Mouse (Mus musculus) kidney, postnatal 25 days (tissue): ENCODE measurements around the gene Hipk2.

Experiments used
- DNase-seq, 2 experiments: peaks; one replicate each; pipeline ENCODE4 v3.0.0; 2021; ENCODE audit warnings: mixed read lengths in 2 of 2

Hipk2 gene

DNA sequence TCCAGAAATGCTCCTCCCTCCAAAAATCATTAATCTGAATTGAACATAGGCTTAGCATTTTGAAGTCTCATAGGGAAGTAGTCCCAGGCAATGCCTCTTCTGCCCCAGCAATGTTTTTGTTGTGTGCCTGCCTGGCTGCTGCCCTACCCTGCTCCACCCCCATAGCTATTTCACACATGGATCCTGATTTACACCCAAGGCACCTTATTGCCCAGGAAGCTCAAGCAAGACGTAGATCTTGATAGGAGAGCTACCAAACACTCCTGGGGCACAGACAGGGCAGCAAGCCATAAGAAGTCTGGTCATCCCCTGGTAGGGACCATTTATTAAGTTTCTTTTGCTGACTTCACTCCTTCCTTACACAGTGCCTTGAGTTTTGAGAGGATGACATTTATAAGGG, 88.8 kb downstream of the Hipk2 start:
- DNase-seq: no peak

DNA sequence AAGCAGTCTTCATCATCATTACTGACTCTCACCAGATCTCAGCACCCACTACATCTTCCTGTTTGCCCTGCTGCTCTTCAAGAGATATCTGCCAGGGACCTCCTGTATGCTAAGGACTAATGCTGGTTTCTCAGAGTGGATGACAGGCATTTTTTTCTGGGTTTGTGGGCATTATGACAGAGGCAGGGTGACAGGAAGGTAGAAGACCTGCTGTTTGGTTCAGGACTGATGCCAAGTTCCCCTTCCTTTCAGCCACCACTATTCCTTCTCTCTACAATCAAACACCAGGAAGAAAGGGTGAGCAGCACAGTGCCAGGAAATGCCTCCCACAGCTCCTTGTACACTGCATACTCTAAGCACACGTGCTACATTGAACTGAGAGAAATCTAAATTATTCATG, 90.2 kb downstream of the Hipk2 start:
- DNase-seq: no peak

- no peak for DNase-seq
Measured at GRCm38 (mm10) chr6:38779411-38779810, 96.6 kb downstream of the Hipk2 start.

GRCm38 (mm10) chr6:38778887-38779286, 97.1 kb downstream of the Hipk2 start:
- DNase-seq: no peak

DNA sequence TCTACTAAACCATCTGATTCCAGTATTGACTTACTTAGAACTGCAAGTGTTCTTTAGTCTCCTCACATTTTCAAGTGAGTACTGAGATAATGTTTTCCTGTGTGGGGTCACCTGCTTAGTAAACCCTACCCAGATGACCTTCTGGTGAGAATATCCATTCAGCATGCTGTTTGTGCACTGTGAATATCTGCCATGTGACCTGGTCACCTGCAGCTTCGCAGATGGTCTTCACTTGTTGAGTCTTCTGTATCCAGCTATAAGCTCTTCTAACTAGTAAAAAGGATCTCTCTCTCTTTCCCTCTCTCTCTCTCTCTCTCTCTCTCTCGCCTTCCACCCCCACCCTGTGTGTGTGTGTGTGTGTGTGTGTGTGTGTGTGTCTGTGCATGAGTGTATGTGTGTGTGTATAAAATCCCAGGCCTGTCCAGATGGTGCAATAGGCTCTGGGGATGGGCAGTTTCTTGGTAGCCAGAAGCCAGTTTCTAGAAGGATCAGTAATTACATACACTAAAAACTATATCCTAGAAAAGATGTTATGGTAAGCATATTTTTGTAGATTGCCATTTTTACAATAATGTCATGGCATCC, 99.9 kb downstream of the Hipk2 start:
- DNase-seq: no peak

DNA sequence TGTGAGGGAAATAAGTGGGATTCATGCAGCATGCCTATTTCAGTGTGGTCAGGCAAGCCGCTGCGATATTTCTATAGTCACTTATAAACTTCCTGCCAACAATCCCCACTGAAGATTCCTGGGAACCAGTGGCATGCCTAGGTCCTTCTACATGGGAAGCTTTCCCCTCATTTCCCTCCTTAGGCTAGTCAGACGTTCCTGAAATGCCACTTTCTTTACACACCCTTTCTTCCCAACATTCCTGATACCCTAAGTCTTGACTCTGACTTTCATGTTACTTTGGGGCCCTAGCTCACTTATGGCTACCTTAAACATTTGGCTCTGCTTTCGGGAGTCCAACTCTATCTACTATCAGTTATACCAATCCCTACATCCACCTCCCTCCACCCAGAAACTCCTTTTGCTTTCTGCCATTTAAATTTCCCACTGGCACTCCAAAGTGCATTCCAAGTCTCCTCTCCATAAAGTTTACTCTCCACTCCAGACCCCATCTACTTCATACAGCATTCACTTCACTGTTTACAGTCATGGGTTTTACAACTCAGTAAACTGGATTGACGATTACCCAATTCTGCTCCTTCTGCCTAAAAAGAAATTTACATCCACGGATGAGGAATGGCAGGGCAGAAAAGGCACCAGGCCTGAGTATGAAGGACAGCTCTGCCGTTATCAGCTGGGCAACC, 103.0 kb downstream of the Hipk2 start:
- DNase-seq: no peak

DNA sequence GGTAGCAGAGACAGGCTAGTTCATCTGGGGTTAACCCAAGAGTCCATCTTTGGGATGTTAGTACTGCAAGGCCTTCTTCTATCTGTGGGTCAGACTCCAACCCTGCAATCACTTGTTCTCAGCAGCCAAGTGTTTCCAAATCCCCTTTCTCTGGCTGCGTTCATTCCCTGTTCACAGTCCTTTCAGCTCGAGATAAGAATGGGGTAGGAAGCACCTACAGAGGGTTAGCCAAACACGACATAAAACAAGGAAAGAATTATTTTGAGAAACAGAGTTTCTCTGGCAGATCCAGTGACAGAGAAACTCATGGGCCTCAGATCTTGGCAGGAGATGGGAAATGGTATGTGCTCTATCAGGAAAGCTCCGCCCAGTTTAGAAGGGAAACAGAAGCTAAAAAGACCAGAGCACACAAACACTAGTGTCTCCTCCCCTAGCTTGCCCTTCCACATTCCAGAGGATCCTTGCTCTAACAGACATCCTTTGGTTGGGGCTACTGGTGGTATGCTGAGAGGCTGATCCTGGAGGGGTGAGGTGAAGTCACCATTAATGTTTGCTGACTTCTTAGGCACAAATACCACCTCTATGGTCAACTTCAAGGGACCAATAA, 104.8 kb downstream of the Hipk2 start:
- DNase-seq: no peak

- no peak for DNase-seq
Measured at GRCm38 (mm10) chr6:38769627-38770026, 106.3 kb downstream of the Hipk2 start.

- DNase-seq: no peak
Measured at GRCm38 (mm10) chr6:38762588-38763265, 113.2 kb downstream of the Hipk2 start.

DNA sequence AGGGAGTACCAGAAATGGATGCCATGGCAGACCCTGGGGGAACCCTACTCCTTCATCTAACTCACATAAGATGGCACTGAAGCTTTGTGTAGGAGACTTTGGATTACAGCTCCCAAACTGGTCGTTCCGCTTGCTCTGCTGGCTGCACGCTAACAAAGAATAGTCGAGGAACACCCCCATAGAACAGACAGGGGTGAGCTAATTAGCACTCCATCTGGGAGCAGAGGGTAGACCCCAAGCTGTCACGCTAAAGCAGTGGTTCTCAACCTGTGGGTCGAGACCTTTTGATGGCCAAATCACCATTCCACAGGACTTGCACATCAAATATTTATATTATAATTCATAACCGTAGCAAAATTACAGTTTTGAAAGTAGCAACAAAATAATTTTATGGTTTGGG, 114.0 kb downstream of the Hipk2 start:
- DNase-seq: no peak

GRCm38 (mm10) chr6:38760911-38761706, 114.9 kb downstream of the Hipk2 start:
- DNase-seq: no peak

GRCm38 (mm10) chr6:38759922-38760620, 115.9 kb downstream of the Hipk2 start:
- DNase-seq: no peak

- DNase-seq: no peak
Measured at GRCm38 (mm10) chr6:38759186-38759585, 116.8 kb downstream of the Hipk2 start.

GRCm38 (mm10) chr6:38757597-38757996, 118.4 kb downstream of the Hipk2 start:
- no peak for DNase-seq

DNA sequence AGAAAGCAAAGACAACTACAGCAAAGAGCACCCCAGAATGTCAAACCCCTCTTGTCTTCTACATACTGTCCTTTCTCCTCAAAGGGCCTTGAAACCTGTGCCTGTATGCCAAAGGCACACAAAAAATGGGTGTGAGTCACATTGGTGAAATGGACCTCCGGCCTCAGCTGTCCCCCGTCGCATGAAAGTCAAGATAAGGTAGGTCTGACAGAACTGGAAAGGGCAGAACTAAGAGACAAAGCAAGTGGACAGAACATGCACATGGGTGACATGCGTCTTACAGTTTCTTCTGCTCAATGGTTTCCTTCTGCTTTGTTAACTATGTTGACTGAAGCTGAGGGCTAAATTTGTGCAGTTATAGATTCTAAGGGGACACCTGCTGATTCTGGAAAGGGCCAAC, 119.0 kb downstream of the Hipk2 start:
- DNase-seq: no peak

DNA sequence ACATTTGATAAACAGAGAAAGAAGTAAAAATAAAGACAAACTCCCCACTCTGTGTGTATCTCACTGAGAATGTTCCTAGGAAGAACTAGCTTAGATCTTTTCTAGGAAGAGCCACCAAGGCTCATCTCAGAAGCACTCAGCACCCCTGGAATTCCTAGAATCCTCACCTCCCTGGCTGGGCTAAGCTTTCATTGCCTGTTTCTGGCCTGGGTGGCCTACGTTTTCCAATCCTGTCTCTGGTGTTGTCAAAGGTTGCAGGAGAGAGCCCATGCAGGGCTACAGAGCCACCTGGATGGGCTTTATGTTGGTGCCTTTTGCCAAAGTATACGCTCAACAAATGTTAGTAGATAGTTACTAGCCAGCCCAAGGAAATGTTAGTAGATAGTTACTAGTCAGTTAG, 120.0 kb downstream of the Hipk2 start:
- no peak for DNase-seq

DNA sequence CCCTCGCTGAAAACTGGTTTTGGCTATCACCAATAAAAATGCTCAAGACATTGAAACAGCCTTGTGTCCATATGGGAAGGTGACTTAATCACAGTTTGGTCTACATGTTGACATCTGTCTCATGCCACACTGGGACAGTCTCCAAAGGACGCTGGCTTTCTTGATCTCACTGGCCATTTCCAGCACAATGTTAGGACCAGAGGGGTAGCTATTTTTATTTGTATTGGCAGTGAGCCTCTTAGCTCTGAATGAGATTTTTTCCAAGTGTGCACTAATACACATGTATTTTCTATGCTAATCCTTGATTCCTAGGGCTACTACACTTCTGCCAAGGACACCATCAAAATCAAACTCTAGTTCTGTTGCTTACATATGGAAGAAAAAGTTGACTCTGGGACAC, 120.8 kb downstream of the Hipk2 start:
- peak in 1 of 2 experiments; percentile 56 for DNase-seq

DNA sequence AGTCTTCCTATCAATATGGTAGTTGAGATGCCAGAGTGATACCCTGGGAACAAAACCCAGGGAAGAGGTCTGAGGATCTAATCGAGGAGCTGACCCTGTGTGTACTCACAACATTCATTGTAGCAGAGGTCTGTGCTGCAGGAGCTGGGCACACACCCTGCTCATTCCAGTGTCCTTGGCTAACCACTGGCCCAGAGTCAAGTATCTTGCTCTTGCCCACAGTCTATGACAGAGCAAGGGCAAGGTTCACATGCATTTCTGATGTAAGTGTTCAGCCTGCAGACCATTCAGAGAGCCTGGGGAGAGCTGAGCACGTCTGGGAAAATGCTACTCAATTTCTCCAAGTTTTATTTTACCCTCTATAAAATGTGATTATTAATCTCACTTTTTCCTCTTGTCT, 122.2 kb downstream of the Hipk2 start:
- DNase-seq: peak; percentile 77 to 90

DNA sequence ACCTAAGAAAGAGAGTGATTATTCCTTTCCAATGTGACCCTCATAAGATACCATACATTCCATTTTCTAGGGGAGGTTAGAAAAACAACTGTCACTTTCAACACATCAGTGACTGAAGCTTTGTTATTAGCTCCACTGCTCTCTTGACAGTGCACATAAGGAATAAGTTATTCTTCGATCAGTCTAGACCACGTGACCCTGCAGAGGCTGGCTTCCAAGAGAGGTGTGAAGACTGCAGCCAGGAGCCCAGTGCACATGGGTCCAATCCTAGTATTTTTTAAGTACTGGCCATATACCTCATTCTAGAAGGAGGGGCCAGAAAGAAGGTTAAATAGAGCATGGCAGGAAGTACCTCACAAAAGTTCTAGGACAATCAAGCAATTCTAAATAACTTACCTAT, 122.9 kb downstream of the Hipk2 start:
- DNase-seq: no peak

DNA sequence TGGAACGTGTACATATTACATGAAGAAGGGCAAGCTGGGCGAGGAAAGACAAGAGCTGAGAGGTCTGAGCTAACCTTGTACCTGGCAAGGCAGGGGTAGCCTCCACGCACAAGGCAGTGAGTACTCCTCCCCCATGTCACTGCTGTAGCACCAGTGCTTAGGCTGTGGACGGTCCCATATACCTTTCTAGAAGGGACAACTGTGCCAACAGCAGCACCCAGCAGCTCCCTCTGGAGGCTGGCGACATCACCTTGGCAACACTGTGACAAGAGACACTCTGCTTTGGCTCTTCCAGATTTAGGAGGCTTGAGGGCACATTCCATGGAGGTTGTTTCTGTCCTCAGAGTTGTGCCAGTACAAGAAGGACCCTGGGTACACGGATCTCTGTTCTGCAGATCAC, 123.5 kb downstream of the Hipk2 start:
- peak in 1 of 2 experiments; percentile 47 for DNase-seq

DNA sequence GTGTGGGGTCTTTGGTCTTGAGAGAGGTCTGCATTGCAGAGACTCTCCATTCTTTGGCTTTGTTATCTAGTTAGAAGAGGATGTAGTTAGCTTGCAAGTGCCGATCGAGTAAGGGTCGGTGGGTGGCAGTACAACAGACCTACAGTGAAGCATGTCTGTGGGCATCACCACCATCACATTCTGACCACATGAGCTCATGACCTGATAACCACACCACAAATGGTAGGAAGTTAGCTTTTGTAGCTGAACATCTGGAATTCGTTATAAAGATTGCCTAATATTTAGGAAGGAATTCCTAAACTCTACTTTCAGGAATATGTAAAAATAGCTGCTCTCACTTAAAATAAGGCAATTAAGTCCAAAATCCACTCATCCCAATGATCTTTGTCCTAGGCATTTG, 127.9 kb downstream of the Hipk2 start:
- no peak for DNase-seq

DNA sequence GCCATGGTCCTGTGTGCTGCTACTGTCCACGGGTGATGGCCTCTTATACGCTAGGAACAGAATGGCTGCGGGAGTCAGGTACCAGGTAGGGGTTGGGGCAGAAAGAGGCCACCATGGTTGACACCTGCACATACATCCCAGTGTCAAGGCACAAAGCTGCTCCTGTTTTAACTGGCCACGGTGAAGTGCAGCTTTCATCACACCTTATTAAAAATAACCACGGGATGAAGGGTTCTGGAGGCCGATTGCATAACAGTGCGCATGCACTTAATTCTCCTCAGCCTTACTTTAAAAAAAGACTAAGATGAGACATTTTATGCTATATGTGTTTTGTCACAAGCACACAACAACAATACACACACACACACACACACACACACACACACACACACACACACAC, 132.6 kb downstream of the Hipk2 start:
- no peak for DNase-seq
